Mouse (Mus musculus): ENCODE results near the gene Ttn. TPM values are rescaled to one million over a fixed set of nuclear protein-coding genes. Genes with fewer than 3 reads are reported as not detected.

Ttn gene
- total and polyA plus RNA-seq, 2 experiments from 2014 or later, result 0.41 to 0.99 TPM

- Histone ChIP-seq H3K4me3 (ENCODE audit: low read depth, low read length) (no peak overlapping the region), H3K9me3 (ENCODE audit: low read length) (no peaks in the 10 kb centered on the region)
Measured at GRCm38 (mm10) chr2:76693765-76694164, 288.6 kb downstream of the Ttn start.

DNA sequence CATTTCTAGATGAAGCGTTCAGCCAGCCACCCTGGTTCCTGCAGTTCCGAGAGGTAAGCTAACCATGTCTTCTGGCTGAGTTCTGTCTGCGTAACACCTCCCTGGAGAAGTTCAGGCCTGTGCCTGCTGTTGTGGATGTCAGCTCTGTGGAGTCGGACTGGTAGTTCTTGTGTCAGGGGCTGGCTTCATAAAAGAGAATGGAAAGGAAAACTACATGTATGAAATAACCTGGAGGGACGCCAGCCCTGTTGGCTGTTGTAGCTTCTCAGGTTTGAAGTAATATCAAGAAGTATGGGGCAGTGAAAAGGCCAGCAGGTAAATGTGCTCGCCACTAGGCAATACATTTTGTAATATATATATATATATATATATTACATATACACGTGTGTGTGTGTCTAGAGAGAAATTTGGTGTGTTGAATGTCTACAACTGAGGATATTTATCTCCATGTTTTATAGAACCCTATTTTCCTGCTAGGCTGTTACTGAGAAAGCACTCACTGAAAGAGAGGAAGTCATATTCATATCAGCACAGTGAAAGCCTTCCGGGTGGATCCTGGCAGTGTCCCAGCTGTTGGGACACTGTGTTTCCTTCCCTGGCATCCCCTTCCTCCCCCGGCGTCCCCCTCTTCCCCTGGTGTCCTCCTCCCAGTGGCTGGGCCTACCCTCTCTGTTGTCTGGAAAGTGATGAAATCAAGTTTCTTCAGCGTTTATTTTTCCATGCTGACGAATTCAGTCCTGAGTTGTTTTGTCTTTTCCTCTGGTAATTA lies 291.7 kb downstream of the Ttn start:
- Histone ChIP-seq H3K4me2 (ENCODE audit: low read depth, low read length, poor library complexity, severe bottlenecking) (no peak overlapping the region), H3K9ac (replicated peaks; ENCODE audit: low read length, poor library complexity, severe bottlenecking) (no peak overlapping the region), H3K27me3 (ENCODE audit: insufficient read depth, low read length) (no peaks in the 10 kb centered on the region), H3K9me3 (ENCODE audit: low read length) (no peaks in the 10 kb centered on the region), H3K36me3 (ENCODE audit: insufficient read depth, low read length) (peaks cover 66% of the 10 kb centered on the region), H3K27ac (ENCODE audit: low read depth, low read length) (no peak overlapping the region), H3K4me1 (ENCODE audit: insufficient read depth, low read length) (no peaks in the 10 kb centered on the region), H3K4me3 (ENCODE audit: low read depth, low read length) (no peak overlapping the region)
- ATAC-seq (ENCODE audit: low FRiP score) (no peak), DNase-seq (ENCODE audit: low spot score) (no peak)
- 94% methylated on average over 12 of the region's 12 CpGs for WGBS
- TF ChIP-seq CTCF (IDR thresholded peaks at IDR 0.05), result no peak

More at GRCm38 (mm10) chr2:76693765-76694164, 288.6 kb downstream of the Ttn start:
- DNase-seq (ENCODE audit: low spot score) (no peak), ATAC-seq (ENCODE audit: low FRiP score) (no peak)
- no peaks in the 10 kb centered on the region for H3K27me3 ChIP-seq (ENCODE audit: insufficient read depth, low read length)
- no peak overlapping the region for H3K9ac ChIP-seq (replicated peaks; ENCODE audit: low read length, poor library complexity, severe bottlenecking)
- no peaks in the 10 kb centered on the region for H3K4me1 ChIP-seq (ENCODE audit: insufficient read depth, low read length)
- no peak for TF ChIP-seq CTCF (IDR thresholded peaks at IDR 0.05)
- H3K4me2 ChIP-seq (ENCODE audit: low read depth, low read length, poor library complexity, severe bottlenecking), result no peak overlapping the region
- no peak overlapping the region for H3K27ac ChIP-seq (ENCODE audit: low read depth, low read length)
- H3K36me3 ChIP-seq (ENCODE audit: insufficient read depth, low read length), result peaks cover 39% of the 10 kb centered on the region
- WGBS, result 87% methylated on average over 5 of the region's 5 CpGs

- 83% methylated on average over 7 of the region's 7 CpGs for WGBS
- H3K4me3 ChIP-seq (ENCODE audit: low read depth, low read length), result no peak overlapping the region
- no peak for TF ChIP-seq CTCF (IDR thresholded peaks at IDR 0.05)
- DNase-seq (ENCODE audit: low spot score) (no peak), ATAC-seq (ENCODE audit: low FRiP score) (no peak)
- H3K36me3 ChIP-seq (ENCODE audit: insufficient read depth, low read length), result peaks cover 57% of the 10 kb centered on the region
- no peaks in the 10 kb centered on the region for H3K4me1 ChIP-seq (ENCODE audit: insufficient read depth, low read length)
- no peaks in the 10 kb centered on the region for H3K27me3 ChIP-seq (ENCODE audit: insufficient read depth, low read length)
- no peak overlapping the region for H3K9ac ChIP-seq (replicated peaks; ENCODE audit: low read length, poor library complexity, severe bottlenecking)
- H3K4me2 ChIP-seq (ENCODE audit: low read depth, low read length, poor library complexity, severe bottlenecking), result no peak overlapping the region
- no peak overlapping the region for H3K27ac ChIP-seq (ENCODE audit: low read depth, low read length)
- H3K9me3 ChIP-seq (ENCODE audit: low read length), result no peaks in the 10 kb centered on the region
Measured at GRCm38 (mm10) chr2:76688162-76688561, 294.2 kb downstream of the Ttn start.

GRCm38 (mm10) chr2:76687608-76688007 lies 294.7 kb downstream of the Ttn start:
- H3K4me2 ChIP-seq (ENCODE audit: low read depth, low read length, poor library complexity, severe bottlenecking), result no peak overlapping the region
- DNase-seq (ENCODE audit: low spot score) (no peak), ATAC-seq (ENCODE audit: low FRiP score) (no peak)
- no peak for TF ChIP-seq CTCF (IDR thresholded peaks at IDR 0.05)
- no peaks in the 10 kb centered on the region for H3K9me3 ChIP-seq (ENCODE audit: low read length)
- peaks cover 58% of the 10 kb centered on the region for H3K36me3 ChIP-seq (ENCODE audit: insufficient read depth, low read length)
- H3K27ac ChIP-seq (ENCODE audit: low read depth, low read length), result no peak overlapping the region
- no peaks in the 10 kb centered on the region for H3K4me1 ChIP-seq (ENCODE audit: insufficient read depth, low read length)
- H3K9ac ChIP-seq (replicated peaks; ENCODE audit: low read length, poor library complexity, severe bottlenecking), result no peak overlapping the region
- H3K4me3 ChIP-seq (ENCODE audit: low read depth, low read length), result no peak overlapping the region
- H3K27me3 ChIP-seq (ENCODE audit: insufficient read depth, low read length), result no peaks in the 10 kb centered on the region
- 92% methylated on average over 3 of the region's 3 CpGs for WGBS

- 91% methylated on average over 3 of the region's 3 CpGs for WGBS
- Histone ChIP-seq H3K4me3 (ENCODE audit: low read depth, low read length) (no peak overlapping the region), H3K9ac (replicated peaks; ENCODE audit: low read length, poor library complexity, severe bottlenecking) (no peak overlapping the region), H3K9me3 (ENCODE audit: low read length) (no peaks in the 10 kb centered on the region), H3K36me3 (ENCODE audit: insufficient read depth, low read length) (peaks cover 58% of the 10 kb centered on the region), H3K4me2 (ENCODE audit: low read depth, low read length, poor library complexity, severe bottlenecking) (no peak overlapping the region), H3K27ac (ENCODE audit: low read depth, low read length) (no peak overlapping the region), H3K27me3 (ENCODE audit: insufficient read depth, low read length) (no peaks in the 10 kb centered on the region), H3K4me1 (ENCODE audit: insufficient read depth, low read length) (no peaks in the 10 kb centered on the region)
- DNase-seq (ENCODE audit: low spot score) (no peak), ATAC-seq (ENCODE audit: low FRiP score) (no peak)
- no peak for TF ChIP-seq CTCF (IDR thresholded peaks at IDR 0.05)
Measured at GRCm38 (mm10) chr2:76686986-76687385, 295.4 kb downstream of the Ttn start.

GRCm38 (mm10) chr2:76682301-76682700 lies 300.0 kb downstream of the Ttn start:
- ATAC-seq (ENCODE audit: low FRiP score), result no peak
- no peak overlapping the region for H3K4me3 ChIP-seq (ENCODE audit: low read depth, low read length)
- 93% methylated on average over 8 of the region's 8 CpGs for WGBS
- no peaks in the 10 kb centered on the region for H3K4me1 ChIP-seq (ENCODE audit: insufficient read depth, low read length)
- no peak overlapping the region for H3K9ac ChIP-seq (replicated peaks; ENCODE audit: low read length, poor library complexity, severe bottlenecking)
- no peak overlapping the region for H3K4me2 ChIP-seq (ENCODE audit: low read depth, low read length, poor library complexity, severe bottlenecking)
- H3K27me3 ChIP-seq (ENCODE audit: insufficient read depth, low read length), result no peaks in the 10 kb centered on the region
- no peak for DNase-seq (ENCODE audit: low spot score)
- TF ChIP-seq CTCF (IDR thresholded peaks at IDR 0.05), result no peak
- peaks cover 38% of the 10 kb centered on the region for H3K36me3 ChIP-seq (ENCODE audit: insufficient read depth, low read length)
- H3K27ac ChIP-seq (ENCODE audit: low read depth, low read length), result no peak overlapping the region
- H3K9me3 ChIP-seq (ENCODE audit: low read length), result no peaks in the 10 kb centered on the region
